Mouse (Mus musculus): ENCODE measurements at regions not wholly inside any gene's neighbourhood (a gene's known extent, or its start where the extent isn't known, plus 50 kb on each side); places are given as distances from the start of the nearest gene placed in this dataset.
A peak's percentile ranks its signal among the peaks of the same experiment; 100 is the strongest.

DNA sequence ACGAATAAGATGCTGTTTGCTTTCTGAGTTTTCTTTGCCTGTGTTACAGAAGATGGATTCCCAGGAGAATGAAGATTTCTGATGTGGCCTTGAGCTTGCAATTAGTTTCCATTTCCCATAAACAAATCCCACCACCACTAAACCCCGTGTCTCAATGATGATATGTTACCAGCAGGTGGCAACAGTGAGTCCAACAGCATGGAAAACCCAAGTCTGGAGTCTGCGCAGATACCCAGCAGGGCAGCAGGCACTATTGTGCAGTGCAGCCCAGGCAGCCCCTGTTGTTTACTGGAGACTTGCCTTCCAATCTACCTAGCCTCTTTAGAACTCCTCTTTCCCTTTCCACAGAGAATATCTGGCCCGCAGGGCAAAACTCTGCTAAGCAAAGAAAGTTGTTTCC, 62.7 kb downstream of the Bmp2 start:
- no peak for DNase-seq (ENCODE audit: low spot score in 2 of 2)

DNA sequence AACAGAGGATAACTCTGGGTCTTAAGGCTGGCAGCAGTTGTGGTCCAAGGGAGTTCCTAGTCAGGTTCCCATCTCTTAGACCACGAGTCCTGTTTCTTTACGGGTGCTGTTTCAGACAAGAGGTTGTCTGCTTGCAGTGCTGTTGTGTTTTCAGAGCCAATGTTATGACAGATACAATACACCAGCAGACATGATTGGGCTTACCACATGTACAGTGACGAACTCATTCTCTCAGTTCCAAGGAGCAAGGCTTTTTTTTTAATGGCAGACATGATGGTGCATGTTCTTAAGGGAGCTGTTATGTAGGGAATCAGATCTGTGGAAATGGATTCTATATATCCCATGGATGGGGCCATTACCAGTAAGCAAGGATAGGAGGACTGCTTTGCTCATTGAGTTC, 63.3 kb downstream of the Bmp2 start:
- DNase-seq (ENCODE audit: low spot score in 2 of 2) = no peak

DNA sequence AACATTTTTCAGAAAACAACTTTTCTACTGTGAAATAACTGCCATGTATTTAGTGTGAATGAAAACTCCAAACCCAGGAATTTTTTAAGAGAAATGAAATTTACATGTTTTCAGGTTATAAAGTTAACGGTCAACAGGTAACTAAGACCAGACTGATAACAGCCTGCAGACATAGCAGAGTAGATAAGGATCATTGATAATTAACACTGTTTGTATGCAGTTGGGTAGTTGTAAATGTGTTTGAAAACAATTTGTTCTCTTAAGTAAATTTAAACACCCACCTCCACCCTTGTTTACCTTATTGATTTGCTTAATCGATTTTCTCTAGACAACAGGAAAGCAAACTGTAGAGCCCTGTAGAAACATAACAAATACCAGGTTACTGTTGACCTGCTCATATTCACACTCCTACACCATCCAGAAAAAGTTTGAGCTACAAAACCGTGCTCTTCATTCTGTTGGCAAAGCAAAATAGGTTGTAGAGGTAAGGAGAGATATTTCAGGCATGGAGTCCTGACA, 65.4 kb downstream of the Bmp2 start:
- DNase-seq (ENCODE audit: low spot score in 2 of 2) = no peak

DNA sequence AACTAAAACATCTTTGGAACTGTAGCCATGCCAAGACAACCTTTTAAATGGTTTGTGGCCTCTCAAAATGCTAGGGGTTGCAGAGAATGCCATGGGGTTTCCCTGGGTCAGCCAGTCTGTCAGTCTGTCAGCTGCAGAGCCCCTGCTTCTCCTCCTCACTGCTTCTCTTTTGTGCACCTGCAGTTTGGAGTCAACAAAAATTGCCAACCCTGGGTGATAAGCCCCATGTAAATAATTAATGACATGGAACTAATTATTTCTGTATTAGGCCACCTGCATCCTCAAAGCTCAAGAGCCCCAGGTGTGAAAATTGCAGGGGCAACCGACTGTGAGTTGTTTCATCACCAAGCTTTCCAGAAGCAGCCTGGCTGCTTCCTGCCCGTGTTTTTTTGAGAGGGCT, 70.6 kb downstream of the Bmp2 start:
- DNase-seq (ENCODE audit: low spot score in 2 of 2) = no peak

DNA sequence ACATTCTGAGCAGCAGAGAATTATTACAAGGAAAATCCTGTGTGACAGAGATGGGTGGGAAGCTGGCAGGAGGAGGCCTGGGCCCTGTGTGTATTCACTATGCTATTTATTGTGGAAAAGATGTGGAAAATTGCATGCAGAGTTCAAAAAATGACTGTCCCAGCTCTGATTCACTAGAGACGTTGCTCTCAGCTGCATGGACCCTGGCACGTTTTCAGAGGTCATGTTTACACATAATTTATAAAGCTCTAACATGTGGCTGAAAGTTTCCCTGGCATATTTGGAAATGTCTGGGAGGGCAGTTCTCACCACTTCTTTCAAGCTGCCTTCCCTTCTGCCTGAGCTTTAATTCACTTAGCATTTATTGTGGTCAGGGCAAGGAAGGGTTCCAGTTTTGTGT, 73.6 kb downstream of the Bmp2 start:
- peak in 1 of 2 experiments; percentile 22 for DNase-seq (ENCODE audit: low spot score in 2 of 2)

DNA sequence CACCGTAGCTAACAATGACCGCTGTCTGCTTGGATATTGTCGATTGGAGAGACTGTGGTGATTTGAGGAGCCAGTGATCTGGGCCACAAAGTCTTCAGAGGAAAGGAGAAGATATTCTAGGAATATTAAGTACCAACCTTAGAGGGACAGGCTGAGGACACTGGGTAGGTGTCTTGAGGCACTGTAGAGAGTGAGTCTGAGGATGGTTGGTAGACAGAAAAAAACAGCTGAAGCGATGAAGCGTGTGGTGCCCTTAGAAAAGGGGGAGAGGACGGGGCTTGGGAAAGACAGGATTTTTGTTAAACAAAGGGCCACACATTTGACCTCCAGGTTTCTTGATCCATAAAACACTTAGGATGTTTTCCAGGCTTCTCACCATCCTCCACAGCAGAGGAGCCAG, 76.9 kb downstream of the Bmp2 start:
- no peak for DNase-seq (ENCODE audit: low spot score in 2 of 2)

DNA sequence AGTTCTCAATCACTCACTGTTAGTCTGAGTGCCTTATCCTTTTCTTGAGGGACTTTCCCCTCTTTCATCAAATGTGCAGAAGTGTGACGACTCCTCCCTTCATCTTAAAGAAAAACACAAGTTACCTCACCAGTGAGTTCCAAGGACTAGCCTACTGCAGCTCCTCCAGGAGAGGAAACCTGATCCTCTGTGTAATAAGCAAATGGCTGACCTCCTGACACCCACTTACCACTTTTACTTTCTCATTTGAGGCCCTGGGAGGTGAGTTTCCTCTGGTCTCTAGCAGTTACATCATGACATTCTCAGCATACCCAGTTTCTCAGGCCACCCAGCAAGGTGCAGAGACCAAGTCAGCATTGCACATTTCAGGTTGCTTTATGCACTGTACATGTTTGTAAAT, 83.5 kb downstream of the Bmp2 start:
- DNase-seq (ENCODE audit: low spot score in 2 of 2) = no peak

DNA sequence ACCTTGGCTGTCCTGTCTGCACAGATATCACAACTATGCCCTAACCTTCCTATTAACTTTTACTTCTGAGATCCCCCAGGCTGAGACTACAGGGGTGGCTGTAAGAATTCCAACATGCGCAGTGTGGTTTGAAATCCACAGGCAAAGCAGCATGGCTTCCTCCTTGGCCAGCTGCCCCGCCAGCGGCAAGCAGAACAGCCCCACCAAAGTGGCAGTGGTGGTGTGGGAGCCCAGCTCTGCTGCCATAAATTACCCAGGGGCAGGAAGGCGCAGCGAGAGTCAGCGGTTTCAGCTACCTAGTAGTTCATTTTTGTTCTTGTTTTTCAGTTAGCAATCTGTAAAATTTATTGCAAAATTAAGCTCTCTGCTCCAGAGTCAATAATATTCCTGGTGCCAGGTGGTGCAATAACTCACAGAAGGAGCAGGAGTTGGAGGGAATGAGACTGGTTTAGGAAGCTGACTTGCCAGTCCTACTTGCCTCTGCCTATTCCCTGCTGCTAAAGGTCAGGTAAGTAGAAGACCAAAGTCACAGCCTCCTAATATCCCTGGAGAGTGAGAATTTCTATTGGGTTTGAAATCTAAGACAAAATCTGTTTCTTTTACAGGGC, 98.0 kb downstream of the Bmp2 start:
- no peak for DNase-seq (ENCODE audit: low spot score in 2 of 2)

DNA sequence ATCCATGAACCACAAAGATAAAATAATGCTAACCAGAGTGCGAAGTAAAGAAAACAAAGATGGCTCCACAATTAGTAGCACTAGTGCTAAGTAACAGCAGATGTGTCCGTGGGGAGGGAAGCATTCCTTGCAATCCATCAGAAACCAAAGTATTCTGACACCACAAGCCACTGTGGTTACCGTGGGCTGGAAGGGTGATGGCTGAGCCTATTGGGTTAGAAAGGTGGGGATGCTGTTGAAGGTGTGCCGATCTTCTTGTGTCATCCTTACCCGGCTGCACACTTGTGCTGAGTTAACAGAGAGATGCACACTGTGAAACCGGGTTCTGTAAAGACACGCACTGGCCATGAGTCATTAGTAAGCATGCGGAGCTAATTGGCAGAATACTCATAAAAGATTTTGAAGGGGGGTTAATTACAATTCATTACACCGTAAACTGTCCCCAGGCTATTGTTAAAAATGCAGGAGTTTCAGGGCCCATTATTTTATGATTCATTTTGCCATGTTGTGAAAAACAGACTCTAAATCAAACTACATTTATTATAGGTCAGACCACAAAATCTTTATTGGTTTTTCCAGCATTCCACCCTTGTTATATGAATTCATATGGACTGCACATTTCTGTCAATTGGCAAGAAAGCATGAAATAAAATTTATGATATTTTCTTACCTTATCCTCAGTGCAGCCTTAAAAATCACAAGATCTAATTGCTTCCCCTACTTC, 114.5 kb downstream of the Bmp2 start:
- no peak for DNase-seq (ENCODE audit: low spot score in 2 of 2)

DNA sequence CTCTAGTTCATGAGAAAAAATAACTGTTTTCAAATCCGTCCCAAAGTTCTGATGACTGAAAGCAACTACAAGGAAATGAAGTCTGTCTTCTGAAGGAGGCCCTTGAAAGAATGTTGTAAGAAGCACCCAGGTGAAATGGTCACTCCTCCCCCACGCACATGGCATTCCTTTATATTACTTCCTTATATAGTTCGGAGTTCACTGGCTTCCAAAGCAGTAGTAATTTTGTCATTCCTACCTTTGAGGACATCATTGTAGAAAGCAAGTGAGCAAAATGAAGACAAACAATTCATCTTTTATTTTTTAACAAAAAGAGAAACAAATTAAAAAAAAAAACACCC, 115.1 kb downstream of the Bmp2 start:
- DNase-seq (ENCODE audit: low spot score in 2 of 2) = no peak

DNA sequence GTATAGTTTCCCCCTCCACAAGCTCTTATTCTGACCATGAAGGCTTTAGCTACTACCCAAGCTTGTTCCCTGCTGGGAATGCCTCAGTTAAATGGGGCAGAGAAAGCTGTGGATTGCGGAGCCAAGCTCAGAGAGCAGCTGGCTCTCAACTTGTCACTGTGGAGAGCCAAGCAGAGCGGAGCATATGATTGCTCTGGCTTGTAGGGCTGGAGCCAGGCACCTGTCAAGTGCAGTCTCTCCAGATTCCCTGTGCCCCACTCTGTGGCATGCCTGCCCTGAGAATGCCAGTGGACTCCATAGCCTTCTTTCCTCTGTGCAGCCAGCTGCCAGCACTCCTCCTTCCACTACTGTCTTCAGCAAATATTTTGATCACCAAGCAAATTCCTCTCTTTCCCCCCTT, 117.9 kb downstream of the Bmp2 start:
- DNase-seq (ENCODE audit: low spot score in 2 of 2) = peak; percentile 29 to 32

DNA sequence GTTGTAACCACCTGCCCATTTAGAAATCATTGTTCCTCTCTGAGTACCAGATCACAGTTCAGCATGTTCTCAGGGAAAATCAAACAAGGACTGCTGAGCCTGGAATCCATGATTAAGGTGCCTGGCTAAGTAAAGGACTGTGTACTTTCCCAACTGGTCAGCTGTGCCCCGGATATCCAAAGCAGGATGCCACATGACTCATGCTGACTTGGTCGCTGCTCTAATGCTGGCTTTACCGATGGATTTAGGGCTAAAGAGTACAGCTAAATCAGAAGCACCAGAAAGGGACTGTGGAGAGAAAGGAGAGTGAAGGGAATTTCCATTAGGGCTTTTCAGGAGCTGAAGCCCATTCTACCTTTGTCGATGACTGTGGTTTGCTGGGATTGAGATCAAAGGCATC, 119.6 kb downstream of the Bmp2 start:
- DNase-seq (ENCODE audit: low spot score in 2 of 2) = no peak

DNA sequence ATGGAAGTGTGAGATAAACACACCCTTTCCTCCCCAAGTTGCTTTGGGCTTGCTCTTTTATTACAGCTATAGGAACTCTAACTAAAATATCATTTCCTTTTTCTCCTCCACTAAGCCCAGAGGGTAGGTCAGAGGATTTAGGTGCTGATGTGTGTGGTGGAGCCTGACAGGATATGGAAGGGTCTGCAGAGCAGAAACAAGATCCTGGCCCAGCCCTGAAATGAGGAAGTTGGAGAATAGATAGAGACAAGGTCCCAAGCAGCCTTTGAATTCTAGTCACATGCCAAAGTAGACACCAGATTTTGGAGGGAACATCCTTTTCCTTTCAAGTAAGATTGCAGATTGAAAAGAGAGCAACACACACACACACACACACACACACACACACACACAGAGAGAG, 132.4 kb downstream of the Bmp2 start:
- DNase-seq (ENCODE audit: low spot score in 2 of 2) = no peak

DNA sequence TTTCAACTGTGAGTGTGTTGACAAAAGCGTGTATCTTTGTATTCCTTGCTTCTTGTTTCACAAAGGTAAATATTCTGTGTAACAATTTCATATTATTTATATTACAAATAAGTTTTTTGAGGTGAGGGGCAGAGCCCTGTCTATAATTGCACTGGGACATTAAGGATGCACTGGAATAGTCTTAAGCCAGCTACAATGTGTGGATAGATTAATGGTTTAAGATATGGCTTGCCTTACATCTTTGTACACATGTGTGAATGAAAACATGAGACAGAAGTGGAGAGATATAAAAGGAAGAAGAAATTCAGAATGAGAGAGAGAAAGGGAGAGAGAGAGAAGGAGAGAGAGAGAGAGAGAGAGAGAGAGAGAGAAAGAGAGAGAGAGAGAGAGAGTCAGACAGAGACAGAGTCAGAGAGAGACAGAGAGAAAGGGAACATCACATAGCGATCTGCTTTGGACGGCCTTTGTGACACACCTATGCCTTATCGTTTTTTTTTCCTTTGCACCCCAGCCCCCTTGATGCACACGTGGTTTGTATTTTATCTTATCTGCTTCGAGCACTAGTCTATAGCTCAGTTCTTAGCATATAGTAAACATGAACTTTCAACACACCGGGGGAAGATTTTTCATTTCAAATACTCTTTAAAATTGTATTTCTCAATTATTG, 136.3 kb downstream of the Bmp2 start:
- no peak for DNase-seq (ENCODE audit: low spot score in 2 of 2)

DNA sequence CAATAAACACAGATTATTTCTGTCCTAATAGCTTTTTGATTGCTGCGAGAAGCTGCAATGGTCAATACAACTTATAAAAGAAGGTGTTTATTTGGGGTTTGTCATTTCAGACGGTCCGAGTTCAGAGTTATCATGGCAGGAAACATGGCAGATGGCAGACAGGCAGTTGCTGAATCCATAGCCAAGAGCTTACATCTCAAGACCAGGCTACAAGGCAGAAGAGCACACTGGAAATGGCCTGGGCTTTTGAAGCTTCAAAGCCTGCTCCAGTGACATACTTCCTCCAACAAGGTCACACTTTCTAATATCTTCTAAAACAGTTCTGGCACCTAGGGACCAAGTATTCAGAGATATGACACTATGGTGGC, 136.8 kb downstream of the Bmp2 start:
- no peak for DNase-seq (ENCODE audit: low spot score in 2 of 2)

DNA sequence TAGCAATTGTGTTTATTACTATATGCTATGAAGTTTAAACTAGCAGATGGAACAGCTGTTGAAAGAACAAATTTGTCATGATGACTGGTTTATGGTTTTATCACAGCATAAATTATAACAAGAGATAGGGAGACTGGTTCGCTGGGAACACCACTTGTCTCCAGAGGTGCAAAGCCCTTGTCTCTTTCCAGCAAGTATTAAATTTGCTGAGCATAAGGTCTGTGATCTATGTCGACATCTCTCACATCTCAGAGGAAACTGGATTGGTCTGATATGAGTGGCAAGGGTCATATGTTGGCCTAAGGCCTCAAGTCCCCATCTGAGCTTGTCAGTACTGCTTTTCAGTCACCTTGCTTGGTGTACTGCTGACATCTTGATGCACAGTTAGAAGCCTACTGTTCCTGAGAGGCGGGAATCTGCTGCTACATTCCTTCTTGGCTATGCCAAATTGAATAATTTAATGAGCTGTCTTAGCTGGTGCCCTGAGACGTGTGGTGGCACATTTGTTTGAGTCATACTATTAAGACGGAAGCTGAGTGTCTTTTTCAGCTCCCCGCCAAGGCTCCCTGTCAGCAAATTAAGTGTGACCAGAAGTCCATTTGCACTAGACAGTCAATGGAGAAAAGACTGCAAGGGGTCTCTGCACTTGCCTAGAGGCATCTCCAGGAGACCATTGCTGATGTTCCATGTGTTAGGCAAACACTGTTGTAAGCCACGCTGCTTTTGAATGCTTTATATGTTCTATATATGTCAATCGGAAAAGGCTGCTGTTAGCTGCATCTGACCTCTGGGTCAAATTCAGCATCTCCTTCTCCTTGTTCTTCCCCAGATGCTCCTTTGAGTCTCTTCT, 157.0 kb downstream of the Bmp2 start:
- DNase-seq (ENCODE audit: low spot score in 2 of 2) = no peak

DNA sequence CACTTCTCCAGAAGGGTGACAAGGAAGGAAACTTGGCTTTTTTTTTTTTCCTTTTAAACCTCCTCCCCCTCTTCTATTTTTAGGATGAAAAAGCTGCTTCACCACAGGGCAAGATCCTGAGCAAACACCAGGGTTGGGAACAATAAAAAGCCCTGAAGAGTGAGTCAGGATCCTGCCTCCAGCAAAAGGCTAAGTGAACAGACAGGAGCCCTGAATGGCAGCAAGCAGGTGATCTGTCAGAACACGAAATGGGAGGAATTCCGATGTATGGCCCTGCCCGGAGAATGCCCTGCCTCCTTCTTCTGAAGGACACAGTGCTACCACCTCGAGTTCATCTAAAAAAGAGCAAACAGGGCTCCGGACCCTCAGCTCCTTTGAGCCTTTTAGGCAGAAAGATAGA, 164.3 kb downstream of the Bmp2 start:
- DNase-seq (ENCODE audit: low spot score in 2 of 2) = no peak

DNA sequence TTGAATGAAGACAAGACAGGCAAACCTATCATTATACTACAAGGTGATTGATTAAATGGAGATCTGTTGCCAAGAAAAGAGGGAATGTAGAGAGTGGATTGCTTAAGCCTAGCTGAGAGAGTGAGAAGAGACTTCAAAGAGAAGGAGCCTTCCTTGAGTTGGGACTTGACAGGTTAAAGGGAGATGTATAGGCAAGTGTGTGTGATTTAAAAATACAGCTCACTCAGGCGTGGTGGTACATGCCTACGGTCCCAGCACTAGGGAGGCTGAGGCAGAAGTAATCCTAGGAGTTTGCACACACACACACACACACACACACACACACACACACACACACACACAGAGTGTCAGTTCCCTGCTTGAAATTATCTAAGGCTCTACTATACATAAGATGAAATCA, 165.1 kb downstream of the Bmp2 start:
- no peak for DNase-seq (ENCODE audit: low spot score in 2 of 2)

DNA sequence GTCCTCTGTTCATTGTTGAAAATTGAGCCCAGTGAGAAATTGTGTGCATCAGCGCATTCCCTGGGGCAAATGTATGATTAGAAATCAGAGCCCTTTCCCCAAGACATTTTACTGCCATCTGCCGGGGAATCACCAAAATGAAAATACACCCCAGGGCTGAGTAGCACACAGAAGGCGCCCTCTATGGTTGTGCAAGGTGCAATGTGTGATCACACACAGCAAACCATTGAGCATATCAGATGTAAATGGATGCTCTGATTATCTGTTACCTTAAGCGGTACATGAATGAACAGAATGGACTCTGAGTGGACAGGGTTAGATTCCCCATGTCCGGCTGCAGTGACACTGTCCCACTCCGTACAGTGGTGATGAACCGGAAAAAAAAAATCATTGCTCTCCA, 172.4 kb downstream of the Bmp2 start:
- DNase-seq (ENCODE audit: low spot score in 2 of 2) = peak; percentile 23 to 44

DNA sequence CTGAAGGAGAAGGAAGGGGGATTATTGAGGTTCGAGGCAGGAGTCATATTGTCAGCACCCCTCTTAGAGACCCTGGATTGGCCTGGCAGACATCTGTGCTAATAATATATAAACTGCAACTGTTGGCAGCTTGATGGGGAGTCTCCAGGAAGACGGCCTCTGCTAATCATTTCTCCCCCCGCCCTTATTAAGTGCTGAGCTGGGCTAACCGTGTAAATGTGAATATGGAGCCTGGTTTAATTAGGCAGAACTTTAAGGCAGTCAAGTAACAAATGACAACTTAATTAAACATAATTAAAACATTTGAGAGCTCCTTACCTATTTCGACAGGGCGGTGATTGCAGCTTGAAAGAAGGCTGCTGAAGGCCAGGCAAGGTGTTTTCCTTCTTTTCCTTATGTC, 172.8 kb downstream of the Bmp2 start:
- no peak for DNase-seq (ENCODE audit: low spot score in 2 of 2)

DNA sequence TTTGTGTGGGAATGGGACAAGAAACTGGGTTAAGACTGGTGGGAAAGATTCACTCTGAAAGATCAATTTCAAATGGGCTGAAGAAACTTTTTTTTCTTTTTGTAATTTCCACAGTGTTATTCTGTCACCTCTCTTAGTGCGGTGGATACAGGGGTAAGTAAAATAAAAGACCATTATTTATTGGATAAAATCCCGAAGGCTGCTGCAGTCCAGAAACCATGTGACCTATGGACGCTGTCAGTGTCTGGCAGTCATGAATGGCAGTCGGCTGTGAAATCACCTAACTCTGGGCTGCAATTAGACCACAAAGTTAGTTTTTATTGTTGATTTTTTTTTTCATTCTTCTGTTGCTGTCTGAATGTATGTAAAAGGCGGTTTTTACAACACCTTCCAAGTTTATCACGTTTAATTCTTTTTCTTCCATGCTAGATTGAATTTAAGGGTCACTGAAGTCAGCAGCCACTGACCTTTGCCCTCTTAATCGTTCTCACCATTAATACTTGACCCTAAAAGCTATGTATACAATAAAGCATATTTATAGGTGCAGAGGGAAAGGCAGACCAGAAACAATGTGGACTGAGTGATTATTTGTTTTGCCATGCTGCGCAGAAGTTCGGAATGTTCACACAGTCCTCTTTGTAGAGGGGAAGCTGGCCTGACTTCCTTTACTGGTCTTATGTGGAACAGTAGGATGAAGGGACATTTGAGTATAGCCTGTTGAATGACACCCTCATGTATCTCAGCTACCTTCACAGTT, 182.7 kb downstream of the Bmp2 start:
- DNase-seq (ENCODE audit: low spot score in 2 of 2) = no peak

Measured in right cerebral cortex, postnatal 10 days (tissue).